Mouse (Mus musculus) left cerebral cortex, adult 2 months (tissue): ENCODE data around the gene Mrvi1. TPM values are rescaled to one million over a fixed set of nuclear protein-coding genes. Genes with fewer than 3 reads are reported as not detected.

ENCODE experiments used
- DNase-seq, 2 experiments: peaks; one replicate each; pipeline ENCODE4 v3.0.0; 2021 to 2022; ENCODE audit warnings: low spot score in 2 of 2, mixed read lengths in 1 of 2; ENCODE audit errors: extremely low spot score in 1 of 2
- H3K27ac ChIP-seq: fragments of 200-600 bp; 2 replicates; pipeline ENCODE4 v1.8.1; 2022
- H3K4me3 ChIP-seq: fragments of 200-600 bp; 2 replicates; pipeline ENCODE4 v1.8.1; 2022
- CTCF ChIP-seq: fragments of 200-600 bp; IDR thresholded peaks from 2 replicates; pipeline ENCODE4 v1.8.1; 2022; ENCODE audit warnings: antibody characterized with exemption, mild to moderate bottlenecking, moderate library complexity
- intact Hi-C: fragments of 180-260 bp; cut with DNase I; formaldehyde crosslinking; loops from one replicate; pipeline ENCODE4 v1.15.1; 2025
- total RNA-seq, 2 experiments: library from RNA; stranded (reverse); gene quantifications; 2 replicates each; pipeline ENCODE4 v1.2.3; 2021

Gene Mrvi1
- total RNA-seq, 2 experiments from 2014 or later = 1.4 to 4.3 TPM

- Histone ChIP-seq H3K27ac (no peak overlapping the region), H3K4me3 (no peak overlapping the region)
- no peak for TF ChIP-seq CTCF
- intact Hi-C loops = no loop called here
- no peak for DNase-seq
These were observed 113.5 kb downstream of the Mrvi1 start for GRCm38 (mm10) chr7:110868807-110869206.

- Histone ChIP-seq H3K4me3 (no peak overlapping the region), H3K27ac (no peak overlapping the region)
- no peak for DNase-seq
- TF ChIP-seq CTCF = no peak
- intact Hi-C loops = no loop called here
These were observed 115.1 kb downstream of the Mrvi1 start for GRCm38 (mm10) chr7:110867116-110867515.

DNA sequence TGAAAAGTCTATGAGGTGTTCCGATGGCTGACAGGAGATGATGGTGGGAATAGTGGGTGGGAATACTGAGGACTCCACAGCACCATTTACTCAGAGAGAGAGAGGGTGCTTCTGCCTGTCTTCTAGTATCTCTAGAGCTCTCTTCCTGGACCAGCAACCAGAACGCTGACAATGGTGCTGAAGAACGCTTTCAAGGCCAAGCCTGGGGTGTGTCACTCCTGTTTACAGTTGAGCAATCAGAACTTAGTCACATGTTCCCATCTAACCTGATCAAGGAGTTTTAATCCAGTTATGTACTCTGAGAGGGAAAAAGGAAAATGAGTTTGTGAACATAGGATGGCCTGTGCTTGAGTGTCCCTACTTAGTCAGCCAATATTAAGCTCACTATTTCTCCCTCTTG lies 116.2 kb downstream of the Mrvi1 start:
- intact Hi-C loops = no loop called here
- H3K4me3 ChIP-seq = no peak overlapping the region
- DNase-seq = no peak
- H3K27ac ChIP-seq = no peak overlapping the region
- TF ChIP-seq CTCF = no peak

DNA sequence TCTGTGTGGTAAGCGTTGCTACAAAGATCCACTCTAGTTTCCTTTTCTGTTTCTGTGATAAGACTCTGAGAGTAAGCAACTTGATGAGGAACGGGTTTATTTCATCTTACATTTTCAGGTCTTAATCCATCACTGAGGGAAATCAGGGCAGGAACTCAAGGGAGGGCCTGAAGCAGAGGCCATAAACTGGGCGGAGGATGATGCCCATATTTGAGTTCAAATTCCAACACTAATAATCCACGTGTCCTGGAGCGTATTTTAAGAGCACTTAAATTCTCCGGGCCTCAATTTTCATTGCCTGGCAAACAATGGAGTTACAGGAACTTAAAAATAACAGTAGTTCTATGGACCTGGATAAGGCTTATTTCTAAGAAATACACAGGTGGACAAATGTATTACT lies 116.7 kb downstream of the Mrvi1 start:
- no peak for TF ChIP-seq CTCF
- H3K27ac ChIP-seq = no peak overlapping the region
- H3K4me3 ChIP-seq = no peak overlapping the region
- intact Hi-C loops = no loop called here
- no peak for DNase-seq

GRCm38 (mm10) chr7:110865038-110865437 lies 117.2 kb downstream of the Mrvi1 start:
- H3K27ac ChIP-seq = no peak overlapping the region
- intact Hi-C loops = no loop called here
- no peak for DNase-seq
- no peak for TF ChIP-seq CTCF
- no peak overlapping the region for H3K4me3 ChIP-seq

GRCm38 (mm10) chr7:110862751-110863289 lies 119.4 kb downstream of the Mrvi1 start, which contains the start of gene Lyve1:
TSS of gene Lyve1 (minus strand) at chr7:110863239.
- DNase-seq = no peak
- Histone ChIP-seq H3K4me3 (no peak within 1 kb of the TSS), H3K27ac (no peak within 1 kb of the TSS)
- no peak for TF ChIP-seq CTCF
- intact Hi-C loops = no loop called here

- DNase-seq = no peak
- intact Hi-C loops = no loop called here
- no peak overlapping the region for H3K27ac ChIP-seq
- no peak for TF ChIP-seq CTCF
- no peak overlapping the region for H3K4me3 ChIP-seq
These were observed 122.1 kb downstream of the Mrvi1 start for GRCm38 (mm10) chr7:110860129-110860528.

- Histone ChIP-seq H3K27ac (no peak overlapping the region), H3K4me3 (no peak overlapping the region)
- no peak for DNase-seq
- no peak for TF ChIP-seq CTCF
- intact Hi-C loops = no loop called here
These were observed 126.7 kb downstream of the Mrvi1 start for GRCm38 (mm10) chr7:110855604-110856003.

- H3K4me3 ChIP-seq = no peak overlapping the region
- no peak for DNase-seq
- intact Hi-C loops = no loop called here
- TF ChIP-seq CTCF = no peak
- H3K27ac ChIP-seq = peak overlapping the region; percentile 5; the same call in 1 of the 2 replicates
These were observed 127.2 kb downstream of the Mrvi1 start for GRCm38 (mm10) chr7:110854927-110855546.

GRCm38 (mm10) chr7:110854519-110854918 lies 127.7 kb downstream of the Mrvi1 start:
- no peak for DNase-seq
- Histone ChIP-seq H3K27ac (peak overlapping the region; percentile 80), H3K4me3 (no peak overlapping the region)
- intact Hi-C loops = no loop called here
- TF ChIP-seq CTCF = no peak

GRCm38 (mm10) chr7:110853611-110854010 lies 128.7 kb downstream of the Mrvi1 start:
- no peak for TF ChIP-seq CTCF
- intact Hi-C loops = no loop called here
- Histone ChIP-seq H3K4me3 (no peak overlapping the region), H3K27ac (peak overlapping the region; percentile 80)
- DNase-seq = peak in 1 of 2 experiments; percentile 13

DNA sequence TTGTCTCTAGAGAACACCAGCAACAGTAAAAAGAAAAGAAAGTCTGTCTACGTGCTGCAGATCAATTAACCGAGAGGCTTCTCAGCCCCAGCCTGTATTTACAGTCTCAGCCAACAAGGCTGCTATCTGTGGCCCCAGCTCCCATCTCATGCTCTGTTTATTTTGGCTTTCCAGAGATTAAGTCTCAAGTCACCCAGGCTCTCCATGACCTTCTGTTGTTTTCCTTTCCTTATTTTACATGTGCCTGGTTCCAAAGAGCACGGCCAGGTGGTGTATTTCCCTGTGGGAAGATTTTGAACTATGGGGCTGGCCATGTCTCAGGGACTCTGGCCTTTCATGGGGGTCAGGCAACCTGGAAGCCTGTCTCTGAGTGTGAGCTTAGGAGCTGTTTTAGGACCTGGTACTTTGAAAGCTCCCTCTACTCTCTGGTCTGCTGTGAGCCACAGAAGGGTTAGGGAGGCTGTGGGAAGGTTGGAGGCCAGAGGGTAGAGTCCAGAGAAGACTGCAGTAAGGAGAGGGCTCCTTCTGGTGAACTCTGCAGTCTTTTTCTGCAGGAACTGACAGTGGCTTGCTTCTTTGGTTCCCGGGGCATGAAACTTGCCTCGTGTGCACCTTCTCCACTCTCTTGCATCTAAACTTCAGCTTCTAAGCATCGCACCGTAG lies 130.6 kb downstream of the Mrvi1 start:
- Histone ChIP-seq H3K4me3 (no peak overlapping the region), H3K27ac (no peak overlapping the region)
- intact Hi-C loops = no loop called here
- DNase-seq = no peak
- TF ChIP-seq CTCF = no peak

DNA sequence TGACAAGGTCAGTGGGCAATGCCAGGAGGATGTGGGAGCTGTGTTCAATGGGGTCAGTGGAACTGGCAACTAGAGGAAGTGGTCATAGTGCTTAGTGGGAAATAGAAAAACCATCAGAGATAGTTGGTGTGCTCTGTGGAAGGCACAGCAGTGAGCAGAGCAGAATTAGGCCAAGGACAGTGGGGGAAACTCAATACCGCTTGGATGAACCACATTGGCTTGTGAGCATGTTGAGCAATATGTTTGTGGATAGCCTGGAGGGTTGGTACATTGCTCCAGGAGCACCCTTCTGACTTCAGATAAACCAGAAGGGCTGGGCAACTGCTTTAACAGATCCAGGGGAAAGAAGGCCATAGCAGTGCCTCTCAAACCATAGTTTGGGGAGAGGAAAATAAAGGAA lies 133.9 kb downstream of the Mrvi1 start:
- TF ChIP-seq CTCF = no peak
- Histone ChIP-seq H3K27ac (no peak overlapping the region), H3K4me3 (no peak overlapping the region)
- intact Hi-C loops = no loop called here
- no peak for DNase-seq
